Mouse (Mus musculus): ENCODE data around the gene Tent4b.

Gene Tent4b

DNA sequence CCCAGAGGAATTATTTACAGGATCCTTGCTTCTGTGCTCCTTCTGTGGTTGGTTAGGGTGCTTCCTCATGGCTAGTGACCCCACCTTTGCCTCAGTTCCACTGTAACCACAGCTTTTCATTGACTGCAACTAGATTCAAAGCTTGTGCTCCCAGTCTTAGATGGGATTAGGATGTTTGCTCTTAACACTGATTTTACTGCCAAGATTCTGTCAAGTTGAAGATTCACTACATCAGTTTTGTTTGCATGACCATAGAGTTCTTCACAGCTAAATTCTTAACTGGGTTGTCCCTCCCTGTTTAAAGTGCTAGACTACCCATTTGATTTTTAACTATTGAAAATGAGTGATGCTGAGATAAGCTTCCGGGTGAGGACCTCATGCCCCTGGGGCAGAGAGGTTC is 29.3 kb downstream of the Tent4b start:
- DNase-seq (ENCODE audit: low spot score in 2 of 2): no peak

- DNase-seq (ENCODE audit: low spot score in 2 of 2): no peak
These were observed 29.8 kb downstream of the Tent4b start for GRCm38 (mm10) chr8:88228800-88229199.

- DNase-seq (ENCODE audit: low spot score in 2 of 2): no peak
These were observed 37.7 kb downstream of the Tent4b start for GRCm38 (mm10) chr8:88236666-88237065.

DNA sequence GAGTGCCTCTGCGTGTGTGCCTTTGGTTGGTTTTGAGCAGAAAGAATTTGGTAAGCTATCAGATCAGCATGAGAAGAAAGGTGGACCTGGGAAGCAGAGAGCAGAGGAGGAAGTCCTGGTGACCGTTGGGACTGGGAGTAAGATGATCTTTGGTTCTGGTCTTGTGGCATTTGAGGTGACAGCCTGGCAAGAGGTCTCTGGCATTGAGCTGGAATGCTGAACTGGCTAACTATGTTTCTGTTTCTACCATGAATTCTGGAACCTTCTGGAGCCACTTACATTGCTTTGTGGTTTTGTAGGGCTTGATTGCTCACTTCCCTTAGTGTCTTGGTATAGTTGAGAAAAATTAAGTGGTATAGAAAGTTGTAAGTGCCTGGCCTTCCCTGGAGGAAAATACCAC is 38.6 kb downstream of the Tent4b start:
- no peak for DNase-seq (ENCODE audit: low spot score in 2 of 2)

DNA sequence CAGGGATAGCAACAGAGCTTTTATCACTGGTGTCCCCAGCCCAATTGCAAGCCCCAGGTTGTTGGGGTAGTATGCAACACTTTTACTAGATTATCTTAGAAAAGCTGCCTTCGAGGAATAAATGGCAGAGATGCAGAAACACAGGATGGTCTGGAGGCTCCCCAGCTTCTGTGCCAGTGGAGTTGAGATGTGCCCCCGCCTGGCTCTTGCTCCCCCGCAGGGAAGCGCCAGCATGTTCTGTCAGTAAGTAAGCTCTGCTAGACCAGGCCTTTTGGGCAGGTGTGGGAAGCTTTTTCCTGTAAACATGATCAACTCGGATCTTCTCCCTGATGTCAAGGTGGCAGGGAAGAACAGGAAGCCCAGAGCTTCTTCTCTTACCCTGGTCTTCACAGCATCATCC is 40.3 kb downstream of the Tent4b start:
- no peak for DNase-seq (ENCODE audit: low spot score in 2 of 2)

- DNase-seq (ENCODE audit: low spot score in 2 of 2): no peak
These were observed 42.9 kb downstream of the Tent4b start for GRCm38 (mm10) chr8:88241871-88242270.

GRCm38 (mm10) chr8:88244298-88244697 is 45.3 kb downstream of the Tent4b start:
- DNase-seq (ENCODE audit: low spot score in 2 of 2): peak; percentile 64 to 77

DNA sequence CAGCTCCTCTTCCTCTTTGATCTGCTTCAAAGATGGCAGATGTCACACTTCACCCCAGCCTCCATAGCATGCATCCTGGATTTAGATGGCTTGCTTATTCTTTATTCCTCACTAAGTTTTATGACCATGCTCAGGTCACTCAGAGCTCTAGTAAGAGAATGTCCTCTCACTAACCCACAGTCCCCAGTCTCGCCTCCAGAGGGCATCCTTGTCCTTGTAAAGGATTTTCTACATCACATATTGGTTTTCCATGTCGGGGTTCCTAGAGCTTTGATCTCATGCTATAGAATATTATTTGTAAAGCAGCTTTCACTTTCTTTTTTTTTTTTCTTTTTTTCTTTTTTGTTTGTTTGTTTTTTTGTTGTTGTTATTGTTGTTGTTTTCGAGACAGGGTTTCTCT is 53.8 kb downstream of the Tent4b start:
- DNase-seq (ENCODE audit: low spot score in 2 of 2): peak; percentile 41 to 71

DNA sequence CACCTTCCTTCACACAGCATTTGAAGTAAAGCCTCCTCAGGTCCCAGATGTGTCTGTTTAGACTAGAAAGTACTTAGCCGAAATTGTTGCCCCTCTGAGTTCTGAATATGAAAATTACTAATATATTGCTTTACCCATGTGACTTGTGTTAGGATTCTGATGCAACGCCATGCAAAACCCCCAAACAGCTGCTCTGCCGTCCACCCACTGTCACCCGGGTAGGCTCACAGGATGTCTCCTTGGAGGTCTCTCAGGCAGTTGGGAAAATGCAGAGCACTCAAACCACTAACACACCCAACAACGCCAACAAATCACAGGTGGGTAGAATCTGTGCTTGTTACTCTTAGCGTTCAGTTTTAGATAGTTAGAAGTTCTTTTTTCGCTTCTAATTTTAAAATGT is 55.9 kb downstream of the Tent4b start:
- DNase-seq (ENCODE audit: low spot score in 2 of 2): no peak

DNA sequence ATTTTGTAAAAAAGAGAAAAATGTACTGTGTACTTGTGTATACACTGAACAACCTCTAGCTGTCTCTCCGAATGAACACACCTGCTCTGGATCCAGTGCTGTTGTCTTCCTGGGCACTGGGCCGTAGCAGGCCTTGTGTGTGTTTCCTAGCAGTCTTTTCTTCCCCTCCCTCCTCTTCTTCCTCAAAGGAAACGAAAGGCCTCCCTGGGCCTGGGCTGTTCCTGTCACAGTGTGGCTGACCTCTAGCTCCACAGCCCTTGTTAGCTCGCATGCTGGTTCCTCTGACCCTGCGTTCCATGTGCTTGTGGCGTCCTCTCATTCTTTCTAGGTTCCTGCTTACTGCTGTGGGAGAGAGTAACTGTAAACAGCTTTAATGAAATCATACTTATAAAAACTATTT is 59.0 kb downstream of the Tent4b start:
- no peak for DNase-seq (ENCODE audit: low spot score in 2 of 2)

- no peak for DNase-seq (ENCODE audit: low spot score in 2 of 2)
These were observed 59.5 kb downstream of the Tent4b start for GRCm38 (mm10) chr8:88258544-88258943.

DNA sequence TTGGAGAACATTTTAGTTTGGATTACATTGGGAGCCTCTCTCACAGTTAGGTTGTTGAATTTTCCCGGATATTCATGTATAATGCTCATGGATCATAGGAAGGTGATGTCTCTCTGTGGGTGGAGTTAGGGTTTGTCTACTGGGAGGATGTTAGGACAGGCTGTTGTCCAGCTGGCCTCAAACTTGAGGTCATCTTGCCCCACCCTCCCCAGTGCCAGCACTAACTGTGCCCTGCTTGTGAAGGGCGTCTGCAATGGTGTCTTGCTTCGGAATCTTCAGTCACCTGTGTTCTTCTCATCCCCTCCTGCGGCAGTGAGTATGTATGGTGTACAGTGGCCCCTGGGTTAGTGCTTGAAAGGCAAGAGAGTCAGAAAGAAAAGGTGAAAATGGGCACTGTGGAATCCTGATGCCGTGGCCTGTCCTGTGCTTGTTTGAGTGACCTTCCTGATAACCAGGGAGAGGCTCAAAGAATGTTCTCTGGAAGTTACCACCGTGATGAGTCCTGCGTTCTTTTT is 61.5 kb downstream of the Tent4b start:
- no peak for DNase-seq (ENCODE audit: low spot score in 2 of 2)

- DNase-seq (ENCODE audit: low spot score in 2 of 2): no peak
These were observed 64.0 kb downstream of the Tent4b start for GRCm38 (mm10) chr8:88262831-88263635.

- DNase-seq (ENCODE audit: low spot score in 2 of 2): no peak
These were observed 66.5 kb downstream of the Tent4b start for GRCm38 (mm10) chr8:88265511-88265910.

- DNase-seq (ENCODE audit: low spot score in 2 of 2): peak; percentile 82 to 94
These were observed 67.3 kb downstream of the Tent4b start for GRCm38 (mm10) chr8:88266170-88266800.

GRCm38 (mm10) chr8:88266801-88267403 is 67.9 kb downstream of the Tent4b start:
- DNase-seq (ENCODE audit: low spot score in 2 of 2): no peak

DNA sequence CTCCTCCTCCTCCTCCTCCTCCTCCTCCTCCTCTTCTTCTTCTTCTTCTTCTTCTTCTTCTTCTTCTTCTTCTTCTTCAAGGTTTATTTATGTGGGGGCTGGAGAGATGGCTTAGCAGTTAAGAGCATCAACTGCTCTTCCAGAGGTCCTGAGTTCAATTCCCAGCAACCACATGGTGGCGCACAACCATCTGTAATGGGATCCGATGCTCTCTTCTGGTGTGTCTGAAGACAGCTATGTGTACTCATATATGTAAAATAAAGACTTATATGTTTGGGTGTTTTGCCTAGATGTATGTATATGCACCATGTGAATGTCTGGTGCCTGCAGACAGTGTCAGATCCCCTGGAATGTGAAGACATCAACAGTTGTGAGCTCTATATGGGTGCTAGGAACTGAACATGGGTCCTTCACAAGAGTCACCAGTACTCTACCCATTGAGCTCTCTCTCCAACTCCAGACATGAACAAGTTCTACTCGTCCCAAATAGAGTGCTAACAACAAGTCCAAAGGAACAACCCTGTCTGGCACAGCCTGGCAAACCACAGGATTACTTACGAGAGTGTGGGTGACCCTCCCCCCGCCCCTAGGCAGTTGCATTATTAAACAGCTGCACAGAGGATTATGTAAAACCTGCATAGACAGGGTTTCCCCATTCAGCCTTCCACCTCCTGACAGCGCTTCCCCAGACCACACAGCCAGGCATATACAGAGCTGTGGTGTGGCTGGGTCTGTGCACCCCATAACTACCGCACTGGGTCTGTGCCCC is 70.3 kb downstream of the Tent4b start:
- no peak for DNase-seq (ENCODE audit: low spot score in 2 of 2)

DNA sequence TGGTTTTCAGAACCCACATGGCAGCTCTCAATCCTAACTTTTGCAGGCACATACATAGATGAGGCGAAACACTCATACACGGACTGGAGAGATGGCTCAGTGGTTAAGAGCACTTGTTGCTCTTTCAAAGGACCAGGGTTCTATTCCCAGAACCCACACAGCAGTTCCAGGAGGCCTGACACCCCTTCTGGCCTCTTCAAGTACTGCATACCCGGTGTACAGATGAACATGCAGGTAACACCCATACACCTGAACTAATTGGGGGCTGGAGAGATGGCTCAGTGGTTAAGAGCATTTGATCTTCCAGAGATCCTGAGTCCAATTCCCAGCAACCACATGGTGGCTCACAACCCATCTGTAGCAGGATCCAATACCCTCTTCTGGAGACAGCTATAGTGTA is 71.1 kb downstream of the Tent4b start:
- DNase-seq (ENCODE audit: low spot score in 2 of 2): no peak

DNA sequence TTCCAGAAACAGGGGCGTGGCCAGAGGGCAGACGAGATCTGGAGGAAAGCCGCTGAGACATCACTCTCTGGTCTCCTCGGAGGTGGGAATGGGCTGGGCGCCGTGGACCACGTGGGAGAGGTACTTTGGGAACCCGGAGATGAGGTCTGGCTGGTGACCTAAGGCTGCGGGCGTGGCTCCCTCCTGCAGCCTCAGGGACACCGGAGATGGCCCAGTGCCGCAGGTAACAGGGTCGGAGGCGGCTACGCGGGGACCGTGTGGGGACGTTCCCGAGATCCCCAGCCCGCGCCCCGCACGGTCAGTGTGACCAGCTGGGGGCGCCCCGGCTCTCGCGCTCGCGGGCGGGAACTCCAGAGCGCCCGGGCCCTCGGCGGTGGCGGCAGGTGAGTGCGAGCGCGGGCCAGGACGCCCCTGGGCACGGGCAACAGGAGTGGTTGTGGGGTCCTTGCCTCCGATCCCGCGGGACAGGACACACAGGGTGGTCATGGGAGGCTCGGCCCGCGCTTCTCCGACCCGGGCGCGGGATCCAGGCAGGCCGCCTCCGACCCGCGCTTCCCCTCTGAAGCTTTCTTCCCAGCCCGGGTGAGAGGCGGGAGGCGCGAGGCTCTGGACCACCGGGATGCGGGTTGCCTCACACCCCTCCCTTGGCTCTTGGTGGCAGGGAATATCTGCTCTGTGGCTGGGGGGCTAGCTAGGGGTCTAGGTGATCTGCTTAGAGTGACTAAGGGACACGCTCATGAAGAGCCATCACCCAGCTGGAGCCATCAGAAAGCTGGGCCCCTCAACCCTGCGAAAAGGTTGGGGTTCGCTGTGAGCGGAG is 73.4 kb downstream of the Tent4b start, which contains the start of gene Adcy7:
TSS of gene Adcy7 (plus strand) at position 173 of the 820 bp plus-strand sequence.
- peak; percentile 72 to 91 for DNase-seq (ENCODE audit: low spot score in 2 of 2)

DNA sequence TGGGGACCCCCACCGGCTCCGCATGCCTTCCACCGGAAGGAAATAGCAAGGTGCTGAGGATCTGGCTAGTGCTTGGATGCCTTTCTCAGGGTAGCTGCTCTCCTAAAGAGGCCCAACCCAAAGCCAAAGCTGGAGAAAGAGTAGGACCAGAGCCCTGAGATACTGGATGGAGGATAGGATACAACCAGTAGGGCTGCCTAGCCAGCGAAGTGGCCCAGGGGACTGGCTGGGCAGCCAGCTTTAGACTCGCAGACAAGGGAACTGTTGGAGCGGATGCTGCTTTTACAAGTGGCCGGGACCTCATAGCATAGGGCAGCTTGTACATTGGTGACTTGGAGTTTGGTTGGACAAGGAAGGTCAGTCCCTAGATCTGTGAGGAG is 74.0 kb downstream of the Tent4b start:
- DNase-seq (ENCODE audit: low spot score in 2 of 2): peak in 1 of 2 experiments; percentile 64

DNA sequence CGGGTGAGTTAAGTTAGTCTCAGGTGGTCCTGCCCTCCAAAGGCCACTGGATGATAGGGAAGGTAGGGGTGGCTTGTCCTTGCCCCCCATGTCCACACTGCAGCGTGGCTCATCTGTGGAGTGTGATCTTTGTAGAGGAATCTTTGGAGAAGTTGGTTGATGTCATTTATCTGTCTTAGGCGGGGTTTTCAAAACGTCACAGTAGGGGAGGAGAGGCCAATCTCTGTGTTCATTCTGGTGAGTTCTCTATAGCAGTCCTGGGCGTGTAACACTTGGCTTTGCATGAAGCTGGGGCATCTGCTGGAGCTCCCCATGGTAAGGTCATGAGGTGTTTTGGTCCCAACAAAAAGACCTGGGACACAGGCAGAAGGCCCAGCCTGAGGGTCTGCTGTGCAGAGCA is 75.1 kb downstream of the Tent4b start:
- no peak for DNase-seq (ENCODE audit: low spot score in 2 of 2)
